Mouse (Mus musculus) CH12.LX (cell line): ENCODE measurements around the gene Col4a2.

Experiments used
- CTCF ChIP-seq, 2 experiments: IDR thresholded peaks in 1 of 2; conservative IDR thresholded peaks in 1 of 2; 2 replicates each; pipeline ENCODE4 v1.5.1; 2011 to 2012; ENCODE audit warnings: low read depth in 2 of 2, low read length in 2 of 2, improper control_type of control experiment in 1 of 2, inconsistent platforms in 1 of 2, mild to moderate bottlenecking in 1 of 2, moderate library complexity in 1 of 2
- JUN ChIP-seq: IDR thresholded peaks from 2 replicates; pipeline ENCODE4 v1.6.1; 2011; ENCODE audit warnings: low read depth, mild to moderate bottlenecking, low read length, improper control_type of control experiment, moderate library complexity; ENCODE audit not compliant: insufficient read depth
- MAX ChIP-seq: IDR thresholded peaks from 2 replicates; pipeline ENCODE4 v1.6.1; 2011; ENCODE audit warnings: low read length, improper control_type of control experiment
- POLR2A ChIP-seq: IDR thresholded peaks from 2 replicates; pipeline ENCODE4 v1.6.1; 2011; ENCODE audit warnings: low read depth, mild to moderate bottlenecking, improper control_type of control experiment, low read length
- ZNF384 ChIP-seq: IDR thresholded peaks from 2 replicates; pipeline ENCODE4 v1.6.1; 2012; ENCODE audit warnings: low read depth, low read length, improper control_type of control experiment, inconsistent platforms

DNA sequence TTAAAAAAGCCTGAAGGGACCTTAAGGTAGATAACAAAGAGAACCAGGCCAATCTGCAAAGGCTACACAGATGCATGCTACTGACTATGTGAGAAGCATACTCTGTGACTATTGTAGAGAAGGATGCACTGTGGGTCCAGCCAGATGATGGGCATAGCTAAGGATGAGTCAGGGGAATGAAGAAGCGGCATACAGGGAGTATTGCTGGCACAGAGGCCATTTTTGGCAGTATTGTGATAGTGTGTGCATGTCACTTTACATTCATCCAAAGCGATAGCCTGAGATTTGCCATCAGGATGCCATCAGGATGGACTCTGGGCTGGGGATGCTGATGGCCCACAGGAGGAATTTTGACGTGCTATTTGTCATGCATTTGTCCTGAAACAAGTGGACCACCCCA lies 25.5 kb upstream of the Col4a2 start:
- TF ChIP-seq JUN (no peak), ZNF384 (no peak), CTCF (conservative IDR thresholded peaks at IDR 0.05 in 1 of 2, IDR thresholded peaks at IDR 0.05 in 1 of 2; ENCODE audit: low read depth in 2 of 2, low read length in 2 of 2) (no peak), POLR2A (no peak), MAX (no peak)
